Mouse (Mus musculus) urinary bladder, postnatal 4 days (tissue): ENCODE measurements around the gene Ghdc.

Experiments
- DNase-seq, 2 experiments: peaks; one replicate each; pipeline ENCODE4 v3.0.0; 2021 to 2022; ENCODE audit warnings: low spot score in 2 of 2

Gene Ghdc

DNA sequence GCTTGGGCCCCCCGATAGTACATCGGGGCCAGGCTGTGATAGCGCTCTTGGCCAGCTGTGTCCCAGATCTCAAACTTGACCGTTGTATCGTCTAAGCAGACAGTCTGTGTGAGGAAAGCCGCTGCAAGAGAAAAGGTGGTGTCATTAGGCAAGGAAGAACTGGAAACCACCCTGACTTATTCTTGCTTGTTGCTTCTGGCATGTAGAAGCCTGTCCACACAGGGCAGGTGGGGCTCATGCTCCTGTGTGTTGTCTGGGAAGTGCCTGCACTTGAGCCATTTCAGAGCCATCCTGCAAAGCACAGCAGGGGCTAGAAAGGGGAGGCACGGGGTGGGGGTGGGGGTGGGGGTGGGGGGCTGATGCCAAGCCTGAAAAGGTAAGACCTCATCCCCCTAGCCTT lies 52.3 kb downstream of the Ghdc start:
- DNase-seq: no peak

DNA sequence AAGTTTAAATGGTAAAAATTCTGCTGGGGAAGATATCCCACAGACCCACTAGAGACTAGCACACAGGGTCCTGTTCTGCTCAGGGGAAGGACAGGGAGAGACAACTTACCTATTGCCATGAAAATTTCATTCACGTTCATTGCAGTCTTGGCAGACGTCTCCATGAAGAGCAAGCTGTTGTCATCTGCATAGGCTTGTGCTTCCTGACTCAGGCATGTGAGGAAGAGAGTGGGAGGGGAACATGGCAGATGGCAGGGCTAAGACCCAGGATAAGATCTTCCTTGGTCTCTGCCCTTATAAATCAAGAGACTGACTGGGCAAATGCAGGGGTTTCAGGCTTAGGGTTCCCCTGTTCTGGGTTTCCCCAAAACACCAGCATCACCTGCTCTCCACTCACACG lies 54.1 kb downstream of the Ghdc start:
- no peak for DNase-seq
